Mouse (Mus musculus) midbrain, embryonic 13.5 days (tissue): ENCODE results near the gene Rpf2. TPM values are rescaled to one million over a fixed set of nuclear protein-coding genes. Genes with fewer than 3 reads are reported as not detected.

ENCODE experiments used
- ATAC-seq: fragments of 200-750 bp; cut with Nextera tagmentation; 2 replicates; pipeline ENCODE4 v1.8.0; 2017; ENCODE audit warnings: mild to moderate bottlenecking, moderate TSS enrichment, moderate library complexity
- H3K27ac ChIP-seq: fragments of 300-500 bp; sonication (generic); 2 replicates; pipeline ENCODE4 v1.5.1; 2015; ENCODE audit warnings: inconsistent platforms, mild to moderate bottlenecking, moderate library complexity
- H3K27me3 ChIP-seq: fragments of 300-500 bp; sonication (generic); 2 replicates; pipeline ENCODE4 v1.6.1; 2015; ENCODE audit warnings: mild to moderate bottlenecking, inconsistent platforms
- H3K36me3 ChIP-seq: fragments of 300-500 bp; sonication (generic); 2 replicates; pipeline ENCODE4 v1.6.1; 2015; ENCODE audit warnings: mild to moderate bottlenecking, inconsistent platforms
- H3K4me1 ChIP-seq: fragments of 300-500 bp; sonication (generic); replicated peaks from 2 replicates; pipeline ENCODE4 v1.6.1; 2015; ENCODE audit warnings: inconsistent platforms
- H3K4me2 ChIP-seq: fragments of 300-500 bp; sonication (generic); replicated peaks from 2 replicates; pipeline ENCODE4 v1.6.1; 2015; ENCODE audit warnings: moderate library complexity, mild to moderate bottlenecking, inconsistent platforms
- H3K4me3 ChIP-seq: fragments of 300-500 bp; sonication (generic); replicated peaks from 2 replicates; pipeline ENCODE4 v1.5.1; 2015; ENCODE audit warnings: mild to moderate bottlenecking, inconsistent platforms
- H3K9ac ChIP-seq: fragments of 300-500 bp; sonication (generic); replicated peaks from 2 replicates; pipeline ENCODE4 v1.6.1; 2015; ENCODE audit warnings: mild to moderate bottlenecking, inconsistent platforms
- H3K9me3 ChIP-seq: fragments of 300-500 bp; sonication (generic); 2 replicates; pipeline ENCODE4 v1.6.1; 2016; ENCODE audit warnings: mild to moderate bottlenecking, inconsistent platforms
- WGBS: fragments of 180-500 bp; shearing (Covaris S2); methylation state at CpG from one replicate; pipeline ENCODE4 v1.1.7; 2015; 5-methylcytosine and 5-hydroxymethylcytosine counted together
- polyA plus RNA-seq: library from polyadenylated mRNA; unstranded; fragments of >200 nt; fragmentation: Nextera tagmentation; extraction: Ambion mirVana; gene quantifications from 2 replicates; pipeline ENCODE4 v1.2.1, GENCODE M21; 2015

Rpf2 gene
- 73.9 and 79.2 TPM in 2 replicates for polyA plus RNA-seq

- no peaks in the 10 kb centered on the region for H3K9me3 ChIP-seq
- H3K4me1 ChIP-seq: peaks cover 16% of the 10 kb centered on the region
- H3K27me3 ChIP-seq: no peaks in the 10 kb centered on the region
- H3K9ac ChIP-seq: peak within 1 kb of the TSS; percentile 56
- H3K36me3 ChIP-seq: peaks cover 53% of the 10 kb centered on the region
- peak; percentile 95 for ATAC-seq
- peak within 1 kb of the TSS; percentile 79 for H3K27ac ChIP-seq
- peak within 1 kb of the TSS; percentile 77 for H3K4me2 ChIP-seq
- H3K4me3 ChIP-seq: peak within 1 kb of the TSS; percentile 57
- under 1% methylated on average over 54 of the region's 54 CpGs for WGBS
Measured at GRCm38 (mm10) chr10:40246374-40247165, at the start of gene Rpf2. TSS of gene Rpf2 (minus strand) at chr10:40247036.

DNA sequence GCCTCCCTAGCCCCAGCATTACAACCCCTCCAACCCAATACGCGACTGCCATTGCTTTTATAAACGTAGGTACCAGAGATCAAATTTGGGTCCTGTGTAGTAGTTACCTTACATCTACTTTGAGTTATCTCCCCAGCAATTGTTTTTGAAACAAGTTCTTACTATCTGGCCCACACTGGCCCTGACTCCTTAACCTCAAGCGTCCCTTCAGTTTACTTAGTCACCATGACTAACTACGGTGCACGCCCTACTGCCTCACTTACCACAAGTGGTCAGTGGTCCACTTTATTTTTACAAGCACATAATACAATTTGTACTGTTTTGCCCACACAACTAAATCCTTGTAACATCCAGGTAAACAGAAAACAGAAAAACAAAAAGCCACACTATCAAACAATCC, 45.8 kb upstream of the Rpf2 start:
- WGBS: 95% methylated on average over 6 of the region's 6 CpGs
- H3K27ac ChIP-seq: no peak overlapping the region
- no peak overlapping the region for H3K4me3 ChIP-seq
- no peaks in the 10 kb centered on the region for H3K9me3 ChIP-seq
- peaks cover 37% of the 10 kb centered on the region for H3K36me3 ChIP-seq
- ATAC-seq: no peak
- H3K4me2 ChIP-seq: no peak overlapping the region
- H3K9ac ChIP-seq: no peak overlapping the region
- no peaks in the 10 kb centered on the region for H3K27me3 ChIP-seq
- peaks cover 10% of the 10 kb centered on the region; the same call in 1 of the 2 replicates for H3K4me1 ChIP-seq

DNA sequence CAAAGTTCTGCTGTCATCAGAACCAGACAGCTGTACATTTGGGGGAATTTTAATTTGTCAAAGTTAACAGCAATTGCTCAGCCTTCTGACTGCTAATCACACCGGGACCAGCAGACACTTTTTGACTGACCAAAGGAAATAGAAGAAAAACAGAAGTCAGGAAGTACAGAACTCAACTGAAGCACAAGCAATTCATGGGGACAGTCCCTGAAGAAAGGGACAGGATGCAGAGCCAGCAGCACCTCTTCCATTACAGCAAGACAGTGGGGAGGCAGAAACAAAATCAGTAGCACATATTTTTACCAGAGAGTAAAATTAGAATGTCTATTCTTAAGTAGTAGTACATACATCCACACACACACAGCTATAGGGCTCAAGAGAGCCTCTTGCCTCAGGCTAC, 39.9 kb upstream of the Rpf2 start:
- no peak overlapping the region for H3K9ac ChIP-seq
- H3K27me3 ChIP-seq: no peaks in the 10 kb centered on the region
- no peak for ATAC-seq
- H3K4me2 ChIP-seq: no peak overlapping the region
- WGBS: 95% methylated on average over 1 of the region's 1 CpGs
- H3K9me3 ChIP-seq: no peaks in the 10 kb centered on the region
- H3K4me1 ChIP-seq: no peaks in the 10 kb centered on the region
- peaks cover 46% of the 10 kb centered on the region for H3K36me3 ChIP-seq
- H3K4me3 ChIP-seq: no peak overlapping the region
- no peak overlapping the region for H3K27ac ChIP-seq

GRCm38 (mm10) chr10:40285571-40285970, 38.7 kb upstream of the Rpf2 start:
- Histone ChIP-seq H3K4me3 (no peak overlapping the region), H3K36me3 (peaks cover 35% of the 10 kb centered on the region), H3K4me2 (no peak overlapping the region), H3K9me3 (no peaks in the 10 kb centered on the region), H3K27ac (no peak overlapping the region), H3K27me3 (no peaks in the 10 kb centered on the region), H3K9ac (no peak overlapping the region), H3K4me1 (no peaks in the 10 kb centered on the region)
- 90% methylated on average over 1 of the region's 1 CpGs for WGBS
- ATAC-seq: no peak

DNA sequence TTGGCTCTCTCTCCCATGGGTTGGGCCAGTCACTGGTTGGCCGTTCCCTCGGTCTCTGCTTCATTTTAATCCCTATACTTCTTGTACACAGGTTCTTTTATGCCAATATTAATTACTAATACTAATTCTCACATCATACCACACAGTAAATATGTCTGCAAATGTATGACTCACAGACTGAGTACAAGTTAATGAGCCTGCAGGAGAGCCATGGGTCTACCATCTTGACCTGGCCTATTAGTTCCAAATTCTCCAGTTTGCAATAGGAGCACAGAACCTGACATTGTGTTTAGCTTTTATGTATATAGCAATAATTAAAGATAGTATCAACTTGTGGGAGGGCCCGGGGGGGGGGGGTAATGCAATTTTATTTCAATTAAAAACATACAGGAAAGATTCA, 38.2 kb upstream of the Rpf2 start:
- H3K9ac ChIP-seq: no peak overlapping the region
- no peak overlapping the region for H3K27ac ChIP-seq
- H3K27me3 ChIP-seq: no peaks in the 10 kb centered on the region
- H3K4me3 ChIP-seq: no peak overlapping the region
- H3K36me3 ChIP-seq: peaks cover 32% of the 10 kb centered on the region
- H3K9me3 ChIP-seq: no peaks in the 10 kb centered on the region
- 89% methylated on average over 3 of the region's 3 CpGs for WGBS
- H3K4me1 ChIP-seq: no peaks in the 10 kb centered on the region
- H3K4me2 ChIP-seq: no peak overlapping the region
- ATAC-seq: no peak

GRCm38 (mm10) chr10:40284179-40284831, 37.5 kb upstream of the Rpf2 start:
- no peaks in the 10 kb centered on the region for H3K9me3 ChIP-seq
- WGBS: 83% methylated on average over 10 of the region's 10 CpGs
- H3K27me3 ChIP-seq: no peaks in the 10 kb centered on the region
- peaks cover 27% of the 10 kb centered on the region for H3K36me3 ChIP-seq
- no peak overlapping the region for H3K4me3 ChIP-seq
- ATAC-seq: peak; percentile 55; the same call in 1 of the 2 replicates
- no peak overlapping the region for H3K27ac ChIP-seq
- no peak overlapping the region for H3K9ac ChIP-seq
- H3K4me2 ChIP-seq: no peak overlapping the region
- no peaks in the 10 kb centered on the region for H3K4me1 ChIP-seq

DNA sequence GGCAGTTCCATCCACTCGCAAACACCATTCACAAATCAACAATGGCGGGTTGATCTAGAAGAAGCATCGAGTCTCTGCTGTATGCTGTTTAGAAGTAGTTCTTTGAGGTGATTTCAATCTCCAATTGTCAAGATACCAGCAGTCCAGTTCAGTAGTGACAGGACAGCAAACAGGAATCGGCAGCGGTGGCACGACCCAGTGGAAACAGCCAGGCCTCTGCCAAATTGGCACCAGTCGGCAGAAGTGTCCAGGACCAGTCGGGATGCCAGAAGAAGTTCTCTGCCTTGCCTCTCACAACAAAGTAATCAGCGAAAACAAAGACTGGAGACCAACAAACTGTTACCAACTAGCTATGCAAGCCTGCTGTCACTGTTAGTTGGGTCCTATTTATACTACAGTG, 36.8 kb upstream of the Rpf2 start:
- Histone ChIP-seq H3K27ac (no peak overlapping the region), H3K9ac (no peak overlapping the region), H3K9me3 (no peaks in the 10 kb centered on the region), H3K4me2 (no peak overlapping the region), H3K4me3 (no peak overlapping the region), H3K4me1 (no peaks in the 10 kb centered on the region), H3K36me3 (peaks cover 26% of the 10 kb centered on the region), H3K27me3 (no peaks in the 10 kb centered on the region)
- WGBS: 94% methylated on average over 9 of the region's 9 CpGs
- no peak for ATAC-seq

GRCm38 (mm10) chr10:40281565-40281964, 34.7 kb upstream of the Rpf2 start:
- H3K36me3 ChIP-seq: peaks cover 20% of the 10 kb centered on the region
- 93% methylated on average over 2 of the region's 2 CpGs for WGBS
- H3K4me3 ChIP-seq: no peak overlapping the region
- no peak overlapping the region for H3K4me2 ChIP-seq
- H3K27ac ChIP-seq: no peak overlapping the region
- no peaks in the 10 kb centered on the region for H3K9me3 ChIP-seq
- no peak for ATAC-seq
- no peak overlapping the region for H3K9ac ChIP-seq
- no peaks in the 10 kb centered on the region for H3K4me1 ChIP-seq
- H3K27me3 ChIP-seq: no peaks in the 10 kb centered on the region

- 75% methylated on average over 5 of the region's 5 CpGs for WGBS
- H3K4me1 ChIP-seq: no peaks in the 10 kb centered on the region
- H3K4me3 ChIP-seq: no peak overlapping the region
- H3K27ac ChIP-seq: no peak overlapping the region
- no peaks in the 10 kb centered on the region for H3K36me3 ChIP-seq
- H3K4me2 ChIP-seq: no peak overlapping the region
- ATAC-seq: no peak
- no peak overlapping the region for H3K9ac ChIP-seq
- no peaks in the 10 kb centered on the region for H3K27me3 ChIP-seq
- no peaks in the 10 kb centered on the region for H3K9me3 ChIP-seq
Measured at GRCm38 (mm10) chr10:40278317-40278716, 31.5 kb upstream of the Rpf2 start.

- Histone ChIP-seq H3K4me2 (no peak overlapping the region), H3K9me3 (no peaks in the 10 kb centered on the region), H3K36me3 (no peaks in the 10 kb centered on the region), H3K27ac (no peak overlapping the region), H3K27me3 (no peaks in the 10 kb centered on the region), H3K4me1 (no peaks in the 10 kb centered on the region), H3K4me3 (no peak overlapping the region), H3K9ac (no peak overlapping the region)
- ATAC-seq: no peak
- 84% methylated on average over 7 of the region's 7 CpGs for WGBS
Measured at GRCm38 (mm10) chr10:40275991-40276390, 29.2 kb upstream of the Rpf2 start.

GRCm38 (mm10) chr10:40273938-40274337, 27.1 kb upstream of the Rpf2 start:
- Histone ChIP-seq H3K4me2 (no peak overlapping the region), H3K4me1 (no peaks in the 10 kb centered on the region), H3K4me3 (no peak overlapping the region), H3K9me3 (no peaks in the 10 kb centered on the region), H3K36me3 (no peaks in the 10 kb centered on the region), H3K27me3 (no peaks in the 10 kb centered on the region), H3K9ac (no peak overlapping the region), H3K27ac (no peak overlapping the region)
- WGBS: 84% methylated on average over 5 of the region's 5 CpGs
- no peak for ATAC-seq

DNA sequence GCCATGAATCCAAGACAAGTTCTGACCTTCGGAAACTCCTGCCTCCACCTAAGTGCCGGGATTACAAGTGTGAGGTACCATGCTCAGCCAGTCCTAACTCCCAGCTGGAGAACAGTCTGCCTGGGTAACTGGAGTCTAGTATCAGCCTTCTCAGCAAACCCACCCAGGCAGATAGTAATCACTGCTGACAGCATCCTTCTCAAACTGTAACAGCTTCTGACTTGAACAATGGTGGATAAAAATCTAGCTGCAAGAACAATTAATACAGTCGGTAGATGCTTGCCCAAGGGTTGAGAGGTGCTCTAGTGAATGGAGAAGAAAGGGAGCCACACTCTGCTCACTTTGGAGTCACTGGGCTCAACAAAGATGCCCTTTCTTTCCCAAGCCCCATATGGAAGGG, 24.4 kb upstream of the Rpf2 start:
- Histone ChIP-seq H3K4me2 (no peak overlapping the region), H3K4me3 (no peak overlapping the region), H3K27ac (no peak overlapping the region), H3K9ac (no peak overlapping the region), H3K9me3 (no peaks in the 10 kb centered on the region), H3K36me3 (no peaks in the 10 kb centered on the region), H3K27me3 (no peaks in the 10 kb centered on the region), H3K4me1 (no peaks in the 10 kb centered on the region)
- 87% methylated on average over 3 of the region's 3 CpGs for WGBS
- ATAC-seq: no peak
